Mouse (Mus musculus): Measurements from ENCODE around the gene Chuk. TPM values are rescaled to one million over a fixed set of nuclear protein-coding genes. Genes with fewer than 3 reads are reported as not detected.

Gene Chuk
- total and polyA plus RNA-seq, 2 experiments from 2014 or later, result 25.2 to 72.8 TPM

DNA sequence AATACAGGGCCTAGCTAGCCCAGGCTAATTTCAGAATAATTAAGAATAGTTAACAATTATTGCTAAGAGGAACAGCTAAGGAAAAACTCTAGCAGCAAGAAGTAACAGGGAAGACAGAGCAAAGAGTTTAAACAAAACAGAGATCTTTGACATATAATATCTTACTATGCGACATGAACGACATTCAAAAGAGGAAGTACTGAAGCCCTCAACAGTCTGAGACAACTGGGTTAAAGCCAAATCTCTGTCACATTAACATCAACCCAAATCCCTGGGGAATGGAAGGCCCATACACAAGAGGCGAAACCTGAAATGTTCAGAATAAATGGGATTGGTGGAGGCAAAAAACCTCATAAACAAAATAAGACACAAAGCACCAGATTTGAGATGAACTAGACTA is 61.4 kb downstream of the Chuk start:
- no peak overlapping the region for H3K9ac ChIP-seq
- H3K27me3 ChIP-seq (ENCODE audit: insufficient read depth, low read length), result no peaks in the 10 kb centered on the region
- H3K4me1 ChIP-seq (ENCODE audit: insufficient read depth), result no peaks in the 10 kb centered on the region
- H3K4me3 ChIP-seq (ENCODE audit: low read depth, low read length), result no peak overlapping the region
- no peak for TF ChIP-seq CTCF (IDR thresholded peaks at IDR 0.05; ENCODE audit: low read depth)
- ATAC-seq, result no peak
- H3K36me3 ChIP-seq (ENCODE audit: insufficient read depth), result peaks cover 21% of the 10 kb centered on the region
- H3K27ac ChIP-seq (ENCODE audit: low read depth, low read length), result no peak overlapping the region
- WGBS, result 71% methylated on average over 3 of the region's 3 CpGs
- no peaks in the 10 kb centered on the region for H3K9me3 ChIP-seq (ENCODE audit: low read length)
- no peak overlapping the region for H3K4me2 ChIP-seq (ENCODE audit: low read depth)
- no peak for DNase-seq

DNA sequence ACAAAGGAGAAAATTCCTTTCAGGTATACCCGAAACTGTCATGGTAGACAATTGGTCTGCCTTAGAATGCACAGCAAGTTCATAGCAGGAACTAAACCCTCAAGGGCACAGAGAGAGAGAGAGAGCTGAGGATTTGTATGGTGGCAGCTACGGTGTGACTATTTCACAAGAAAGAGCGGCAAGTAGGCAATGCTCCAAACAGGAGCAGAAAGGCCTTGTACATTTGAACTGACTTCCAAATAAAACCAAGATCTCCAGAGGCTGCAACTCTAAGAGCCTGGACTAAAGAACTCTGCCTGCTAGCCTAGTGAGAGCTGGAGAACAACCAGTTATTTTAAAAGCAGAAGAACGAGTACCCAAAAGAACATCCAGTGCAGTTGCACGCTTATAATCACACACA is 65.2 kb downstream of the Chuk start:
- H3K27ac ChIP-seq (ENCODE audit: low read depth, low read length), result no peak overlapping the region
- no peak overlapping the region for H3K4me2 ChIP-seq (ENCODE audit: low read depth)
- 76% methylated on average over 5 of the region's 5 CpGs for WGBS
- no peak overlapping the region for H3K9ac ChIP-seq
- H3K9me3 ChIP-seq (ENCODE audit: low read length), result no peaks in the 10 kb centered on the region
- no peak for ATAC-seq
- no peak for TF ChIP-seq CTCF (IDR thresholded peaks at IDR 0.05; ENCODE audit: low read depth)
- no peak overlapping the region for H3K4me3 ChIP-seq (ENCODE audit: low read depth, low read length)
- H3K4me1 ChIP-seq (ENCODE audit: insufficient read depth), result no peaks in the 10 kb centered on the region
- H3K27me3 ChIP-seq (ENCODE audit: insufficient read depth, low read length), result no peaks in the 10 kb centered on the region
- H3K36me3 ChIP-seq (ENCODE audit: insufficient read depth), result peaks cover 38% of the 10 kb centered on the region
- DNase-seq, result no peak

DNA sequence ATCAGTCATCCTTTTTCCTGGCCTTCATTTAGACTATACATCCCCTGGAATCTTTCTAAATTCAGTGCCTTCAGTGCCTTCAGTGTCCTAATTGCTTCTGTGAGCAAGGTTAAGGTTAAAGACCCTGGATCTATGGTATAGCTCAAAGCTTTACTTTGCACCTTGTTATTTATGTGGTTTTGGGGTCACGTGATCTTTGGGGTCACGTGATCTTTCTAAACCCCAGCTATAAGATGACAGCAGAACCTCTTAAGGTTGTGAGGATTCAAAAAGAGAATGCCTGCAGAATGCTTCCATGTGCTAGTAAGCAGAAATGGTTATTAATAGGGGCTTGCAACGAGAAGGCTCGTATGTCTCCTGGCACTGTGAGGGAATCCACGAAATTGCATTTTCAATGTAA is 73.9 kb downstream of the Chuk start:
- Histone ChIP-seq H3K4me1 (ENCODE audit: insufficient read depth) (no peaks in the 10 kb centered on the region), H3K9me3 (ENCODE audit: low read length) (no peaks in the 10 kb centered on the region), H3K4me3 (ENCODE audit: low read depth, low read length) (no peak overlapping the region), H3K27me3 (ENCODE audit: insufficient read depth, low read length) (no peaks in the 10 kb centered on the region), H3K4me2 (ENCODE audit: low read depth) (no peak overlapping the region), H3K9ac (no peak overlapping the region), H3K27ac (ENCODE audit: low read depth, low read length) (no peak overlapping the region), H3K36me3 (ENCODE audit: insufficient read depth) (peaks cover 39% of the 10 kb centered on the region)
- WGBS, result 91% methylated on average over 5 of the region's 5 CpGs
- no peak for DNase-seq
- no peak for TF ChIP-seq CTCF (IDR thresholded peaks at IDR 0.05; ENCODE audit: low read depth)
- no peak for ATAC-seq

DNA sequence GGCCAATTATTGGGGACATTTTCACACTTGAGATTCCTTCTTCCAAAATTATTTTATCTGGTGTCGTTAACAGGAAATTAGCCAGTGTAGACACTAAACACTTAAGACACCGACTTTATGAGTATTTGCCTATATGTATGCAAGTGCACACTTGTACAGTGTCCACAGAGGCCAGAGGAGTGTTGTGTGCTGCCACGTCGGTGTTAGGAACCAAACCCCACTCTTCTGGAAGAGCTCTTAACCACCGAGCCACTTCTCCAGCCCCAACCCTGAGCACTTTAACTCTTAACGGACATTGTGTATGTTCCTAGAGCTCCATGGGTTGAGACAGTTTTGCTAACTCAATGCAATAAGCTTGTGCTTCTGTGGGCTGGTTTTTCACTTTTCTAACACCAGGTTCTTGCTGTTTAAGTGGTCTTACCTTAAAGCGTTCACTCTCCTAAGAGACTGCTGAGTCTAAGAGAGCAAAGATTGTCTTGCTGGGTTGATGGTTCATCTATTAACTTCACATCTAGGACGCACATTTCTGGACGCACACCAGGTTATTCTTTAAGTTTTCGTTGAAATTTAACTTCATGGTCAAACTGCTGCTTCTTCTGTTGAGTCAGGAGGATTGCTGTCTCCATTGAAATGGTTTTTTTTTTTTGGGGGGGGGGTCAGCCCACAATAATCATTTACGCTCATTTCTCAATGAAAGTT is 75.1 kb downstream of the Chuk start:
- Histone ChIP-seq H3K4me3 (ENCODE audit: low read depth, low read length) (no peak overlapping the region), H3K27ac (ENCODE audit: low read depth, low read length) (no peak overlapping the region), H3K27me3 (ENCODE audit: insufficient read depth, low read length) (no peaks in the 10 kb centered on the region), H3K9me3 (ENCODE audit: low read length) (no peaks in the 10 kb centered on the region), H3K9ac (no peak overlapping the region), H3K4me2 (ENCODE audit: low read depth) (no peak overlapping the region), H3K36me3 (ENCODE audit: insufficient read depth) (peaks cover 34% of the 10 kb centered on the region), H3K4me1 (ENCODE audit: insufficient read depth) (no peaks in the 10 kb centered on the region)
- DNase-seq, result no peak
- no peak for ATAC-seq
- WGBS, result 92% methylated on average over 11 of the region's 11 CpGs
- no peak for TF ChIP-seq CTCF (IDR thresholded peaks at IDR 0.05; ENCODE audit: low read depth)

DNA sequence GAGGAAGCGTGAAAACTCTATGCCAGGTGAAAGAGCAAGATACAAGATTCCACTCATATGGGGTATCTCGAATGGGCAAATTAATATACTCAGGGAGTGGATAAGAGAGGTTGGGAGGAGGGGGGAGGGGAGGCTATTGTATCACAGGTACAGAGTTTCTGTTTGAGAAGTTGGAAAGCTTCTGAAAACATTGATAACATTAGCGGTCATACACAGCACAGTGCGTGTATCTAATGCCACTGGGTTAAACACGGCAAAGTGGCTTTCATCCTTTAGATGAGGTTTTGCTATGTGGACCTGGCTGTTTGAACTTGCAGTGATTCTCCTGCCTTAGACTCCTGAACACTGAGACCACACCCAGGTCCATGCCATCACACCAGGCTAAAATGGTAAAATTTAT is 77.3 kb downstream of the Chuk start:
- ATAC-seq (no peak), DNase-seq (no peak)
- Histone ChIP-seq H3K36me3 (ENCODE audit: insufficient read depth) (peaks cover 14% of the 10 kb centered on the region), H3K27ac (ENCODE audit: low read depth, low read length) (no peak overlapping the region), H3K4me3 (ENCODE audit: low read depth, low read length) (no peak overlapping the region), H3K9ac (no peak overlapping the region), H3K27me3 (ENCODE audit: insufficient read depth, low read length) (no peaks in the 10 kb centered on the region), H3K4me1 (ENCODE audit: insufficient read depth) (no peaks in the 10 kb centered on the region), H3K4me2 (ENCODE audit: low read depth) (no peak overlapping the region), H3K9me3 (ENCODE audit: low read length) (no peaks in the 10 kb centered on the region)
- 93% methylated on average over 5 of the region's 5 CpGs for WGBS
- no peak for TF ChIP-seq CTCF (IDR thresholded peaks at IDR 0.05; ENCODE audit: low read depth)

DNA sequence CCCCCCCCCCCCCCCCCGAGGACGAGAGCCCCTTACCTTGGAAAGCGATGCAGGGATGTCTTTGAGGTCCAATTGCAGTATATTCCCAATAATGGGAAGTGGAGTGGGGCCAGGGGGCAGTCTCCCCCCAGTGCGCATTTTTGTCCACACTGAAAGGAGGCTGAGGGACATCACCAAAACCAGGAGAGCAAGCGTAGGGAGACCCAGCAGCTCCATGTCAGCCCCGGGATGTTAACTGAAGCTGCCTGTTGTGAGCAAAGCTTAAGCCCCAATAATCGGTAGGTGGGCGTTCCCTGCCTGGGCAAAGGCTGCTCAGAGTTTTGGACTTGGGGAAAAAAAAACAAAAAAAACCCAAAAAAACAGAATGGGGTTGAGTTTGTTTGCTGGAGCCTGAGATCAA is 78.3 kb downstream of the Chuk start, which contains the start of gene Cyp2c23:
TSS of gene Cyp2c23 (minus strand) at position 237 of the 400 bp plus-strand sequence.
- Histone ChIP-seq H3K4me3 (ENCODE audit: low read depth, low read length) (no peak within 1 kb of the TSS), H3K4me1 (ENCODE audit: insufficient read depth) (no peaks in the 10 kb centered on the region), H3K9ac (no peak within 1 kb of the TSS), H3K27me3 (ENCODE audit: insufficient read depth, low read length) (no peaks in the 10 kb centered on the region), H3K36me3 (ENCODE audit: insufficient read depth) (peaks cover 7% of the 10 kb centered on the region), H3K4me2 (ENCODE audit: low read depth) (no peak within 1 kb of the TSS), H3K9me3 (ENCODE audit: low read length) (no peaks in the 10 kb centered on the region), H3K27ac (ENCODE audit: low read depth, low read length) (no peak within 1 kb of the TSS)
- TF ChIP-seq CTCF (IDR thresholded peaks at IDR 0.05; ENCODE audit: low read depth), result no peak
- WGBS, result 71% methylated on average over 8 of the region's 8 CpGs
- ATAC-seq, result no peak
- no peak for DNase-seq

DNA sequence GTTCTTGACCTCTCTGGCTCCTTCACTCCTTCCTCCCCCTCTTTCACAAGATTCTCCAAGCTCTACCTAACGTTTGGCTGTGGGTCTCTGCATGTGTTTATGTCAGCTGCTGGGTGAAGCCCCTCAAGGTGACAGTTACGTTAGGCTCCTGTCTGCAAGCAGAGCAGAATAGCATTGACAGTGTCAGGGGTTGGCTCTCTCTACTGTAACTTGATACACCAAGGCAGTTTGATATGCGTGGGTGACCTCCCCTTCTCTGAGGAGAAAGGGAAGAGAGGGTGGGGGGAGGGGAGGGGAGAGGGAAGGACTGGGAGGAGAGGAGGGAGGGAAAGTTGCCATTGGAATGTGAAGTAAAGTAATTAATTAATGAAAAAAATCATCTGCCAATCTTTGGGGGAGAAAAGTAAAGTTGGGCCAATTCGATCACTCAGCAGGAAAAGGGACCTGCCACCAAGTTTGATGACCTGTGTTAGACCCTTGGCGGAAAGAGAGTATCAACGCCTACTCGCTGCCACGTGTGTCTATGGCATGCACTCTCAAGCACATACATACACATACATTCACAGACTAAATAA is 80.2 kb downstream of the Chuk start:
- DNase-seq (no peak), ATAC-seq (no peak)
- no peak overlapping the region for H3K27ac ChIP-seq (ENCODE audit: low read depth, low read length)
- no peaks in the 10 kb centered on the region for H3K9me3 ChIP-seq (ENCODE audit: low read length)
- TF ChIP-seq CTCF (IDR thresholded peaks at IDR 0.05; ENCODE audit: low read depth), result no peak
- H3K4me1 ChIP-seq (ENCODE audit: insufficient read depth), result no peaks in the 10 kb centered on the region
- H3K4me3 ChIP-seq (ENCODE audit: low read depth, low read length), result no peak overlapping the region
- no peaks in the 10 kb centered on the region for H3K36me3 ChIP-seq (ENCODE audit: insufficient read depth)
- no peak overlapping the region for H3K9ac ChIP-seq
- no peaks in the 10 kb centered on the region for H3K27me3 ChIP-seq (ENCODE audit: insufficient read depth, low read length)
- WGBS, result 65% methylated on average over 8 of the region's 8 CpGs
- H3K4me2 ChIP-seq (ENCODE audit: low read depth), result no peak overlapping the region
